Mouse (Mus musculus) natural killer cell, adult 2 months (primary cell): ENCODE measurements around the gene Gm49416.
"Not testable (repeated sequence)": the region's sequence is repeated elsewhere in the genome, so short reads cannot be mapped to it uniquely, and the experiment has no call there.

Source experiments
- DNase-seq, 2 experiments: peaks; one replicate each; pipeline ENCODE4 v3.0.0; 2022; ENCODE audit warnings: low spot score in 2 of 2

The Gm49416 gene

GRCm38 (mm10) chr19:8888511-8889385 is at the start of gene Gm49416, which contains the start of gene 1810009A15Rik:
Gene Gm49416, plus strand, starts transcription at chr19:8888926.
Gene 1810009A15Rik, plus strand, starts transcription at chr19:8888853.
- DNase-seq: peak; percentile 91 to 93

- no peak for DNase-seq
These were observed 49.4 kb upstream of the Gm49416 start, which contains the start of gene Gng3 for GRCm38 (mm10) chr19:8839103-8839907. Gene Gng3, minus strand, starts transcription at chr19:8839194.

GRCm38 (mm10) chr19:8839908-8840791 is 48.6 kb upstream of the Gm49416 start:
- peak; percentile 58 to 65 for DNase-seq

- DNase-seq: no peak
These were observed 47.7 kb upstream of the Gm49416 start for GRCm38 (mm10) chr19:8841012-8841411.

- no peak for DNase-seq
These were observed 45.8 kb upstream of the Gm49416 start for GRCm38 (mm10) chr19:8842961-8843360.

- DNase-seq: peak; percentile 73 to 81
These were observed 44.2 kb upstream of the Gm49416 start for GRCm38 (mm10) chr19:8844371-8845129.

- DNase-seq: no peak
These were observed 40.4 kb upstream of the Gm49416 start for GRCm38 (mm10) chr19:8848356-8848755.

- no peak for DNase-seq
These were observed 38.3 kb upstream of the Gm49416 start, which contains the start of gene Lrrn4cl for GRCm38 (mm10) chr19:8850402-8850901. Gene Lrrn4cl, plus strand, starts transcription at chr19:8850768.

- no peak for DNase-seq
These were observed 37.1 kb upstream of the Gm49416 start for GRCm38 (mm10) chr19:8851639-8852038.

GRCm38 (mm10) chr19:8852236-8852928 is 36.3 kb upstream of the Gm49416 start:
- DNase-seq: no peak

GRCm38 (mm10) chr19:8853117-8853516 is 35.6 kb upstream of the Gm49416 start:
- no peak for DNase-seq

- DNase-seq: no peak
These were observed 31.0 kb upstream of the Gm49416 start for GRCm38 (mm10) chr19:8857689-8858088.

- DNase-seq: peak; percentile 33 to 44
These were observed 29.7 kb upstream of the Gm49416 start for GRCm38 (mm10) chr19:8859018-8859417.

GRCm38 (mm10) chr19:8864265-8864664 is 24.5 kb upstream of the Gm49416 start:
- no peak for DNase-seq

- not testable (repeated sequence) for DNase-seq
These were observed 18.3 kb upstream of the Gm49416 start for GRCm38 (mm10) chr19:8870381-8870780.

GRCm38 (mm10) chr19:8870838-8871237 is 17.9 kb upstream of the Gm49416 start:
- no peak for DNase-seq

GRCm38 (mm10) chr19:8871267-8872186 is 17.2 kb upstream of the Gm49416 start, which contains the start of gene Ubxn1:
Gene Ubxn1, plus strand, starts transcription at chr19:8871496.
- DNase-seq: peak; percentile 94 to 95

GRCm38 (mm10) chr19:8872266-8872840 is 16.4 kb upstream of the Gm49416 start:
- DNase-seq: no peak
